ENCODE assay signal across 8 mouse cellular contexts in the genomic region with DNA sequence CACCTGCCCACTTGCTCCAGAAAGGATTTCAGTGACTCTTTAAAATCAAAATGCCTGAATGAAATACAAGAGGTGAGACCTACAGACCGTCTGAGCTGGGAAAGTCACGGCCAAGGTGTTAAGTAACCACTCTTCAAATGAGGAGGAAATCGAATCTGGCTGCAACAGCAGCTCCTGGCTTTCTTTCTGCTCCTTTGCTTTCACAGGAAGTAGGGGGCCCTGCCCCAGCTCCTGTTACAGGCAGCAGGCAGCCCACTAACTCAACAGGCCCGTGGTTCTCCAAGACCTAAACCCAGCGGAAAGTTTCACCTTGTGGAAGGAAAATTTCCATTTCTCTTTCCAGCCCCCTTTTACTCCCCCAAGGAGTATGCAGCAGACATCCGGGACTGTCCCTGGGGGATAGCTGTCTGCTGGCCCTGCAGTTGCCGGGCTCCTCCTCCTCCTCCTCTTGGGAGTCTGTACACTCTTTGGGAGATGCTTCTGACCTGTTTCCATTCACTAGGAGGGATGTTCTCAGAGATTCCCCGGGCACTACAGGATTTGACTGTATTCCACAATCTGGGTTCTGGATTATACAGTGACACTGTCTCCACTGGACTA. TPM values are rescaled to one million over a fixed set of nuclear protein-coding genes. Genes with fewer than 3 reads are reported as not detected.
DNase-seq lines count a peak whose midpoint lies in the region.

No protein-coding gene starts in this region.

- DNase-seq in embryo, embryonic 10.5 days (ENCODE audit: low spot score): peak; percentile 14
- DNase-seq in embryo, embryonic 9.5 days (ENCODE audit: extremely low spot score): no peak
- DNase-seq in MN1 (ENCODE audit: low spot score): peak; percentile 27
- DNase-seq in kidney, adult 11 months: peak; percentile 20
- peak; percentile 39 to 59 for DNase-seq in kidney, postnatal 25 days
- DNase-seq in urinary bladder, postnatal 14 days (ENCODE audit: low spot score): no peak
- no peak for DNase-seq in adrenal gland, adult 2 months
- DNase-seq in left cerebral cortex, adult 9 months (ENCODE audit: low spot score in 2 of 2): no peak

RNA-seq across cellular contexts. Expression of gene Ube2t, which starts 29.8 kb away (rescaled TPM):
- 1 to 10 TPM in 1 of 2 experiments, under 1 TPM in 1; 0.98 to 1.0 TPM for total RNA-seq in adrenal gland, adult 2 months (2021)
- polyA plus RNA-seq in adrenal gland, adult 2 months (2012; rRNA removed): 1.3 and 2.3 TPM in 2 replicates

RNA-seq across cellular contexts. Expression of gene Ppp1r12b, which starts 36.4 kb away (rescaled TPM):
- 10 to 100 TPM; 12.3 to 13.8 TPM for total RNA-seq in adrenal gland, adult 2 months (2021)
- polyA plus RNA-seq in adrenal gland, adult 2 months (2012; rRNA removed): 3.3 and 4.3 TPM in 2 replicates

Comparison
In these comparisons a context has a peak if more than half of its experiments do, and no peak if none do; other contexts are left out.
1. DNase-seq: peak in embryo, embryonic 10.5 days (single experiment), MN1 (single experiment), kidney, adult 11 months (single experiment) and kidney, postnatal 25 days (2 of 2); none in embryo, embryonic 9.5 days (single experiment), urinary bladder, postnatal 14 days (single experiment), adrenal gland, adult 2 months (single experiment) and left cerebral cortex, adult 9 months (0 of 2).